Mouse (Mus musculus) neural tube, embryonic 14.5 days (tissue): ENCODE measurements around the gene Wfikkn2. TPM values are rescaled to one million over a fixed set of nuclear protein-coding genes. Genes with fewer than 3 reads are reported as not detected.

ENCODE experiments used
- ATAC-seq: fragments of 200-750 bp; cut with Nextera tagmentation; 2 replicates; pipeline ENCODE4 v1.8.0; 2017; ENCODE audit warnings: low read depth, mild to moderate bottlenecking, moderate TSS enrichment, moderate library complexity
- H3K27ac ChIP-seq: fragments of 300-500 bp; sonication (generic); 2 replicates; pipeline ENCODE4 v1.5.1; 2014; ENCODE audit warnings: low read depth, mild to moderate bottlenecking, control low read depth, low read length, moderate library complexity, mixed read lengths
- H3K27me3 ChIP-seq: fragments of 300-500 bp; sonication (generic); 2 replicates; pipeline ENCODE4 v1.6.1; 2014; ENCODE audit warnings: low read length; ENCODE audit not compliant: control insufficient read depth, insufficient read depth
- H3K36me3 ChIP-seq: fragments of 300-500 bp; sonication (generic); 2 replicates; pipeline ENCODE4 v1.6.1; 2014; ENCODE audit warnings: low read length, mixed read lengths; ENCODE audit not compliant: control insufficient read depth, insufficient read depth
- H3K4me1 ChIP-seq: fragments of 300-500 bp; sonication (generic); 2 replicates; pipeline ENCODE4 v1.6.1; 2014; ENCODE audit warnings: low read length; ENCODE audit not compliant: control insufficient read depth, insufficient read depth
- H3K4me2 ChIP-seq: fragments of 300-500 bp; sonication (generic); 2 replicates; pipeline ENCODE4 v1.6.1; 2014; ENCODE audit warnings: mild to moderate bottlenecking, low read depth, low read length, control low read depth
- H3K4me3 ChIP-seq: fragments of 300-500 bp; sonication (generic); 2 replicates; pipeline ENCODE4 v1.5.1; 2014; ENCODE audit warnings: low read depth, low read length, control low read depth, mixed read lengths
- H3K9ac ChIP-seq: fragments of 300-500 bp; sonication (generic); replicated peaks from 2 replicates; pipeline ENCODE4 v1.6.1; 2014; ENCODE audit warnings: low read depth, mild to moderate bottlenecking, control low read depth, low read length, mixed read lengths
- H3K9me3 ChIP-seq: fragments of 300-500 bp; sonication (generic); 2 replicates; pipeline ENCODE4 v1.6.1; 2016; ENCODE audit warnings: low read length; ENCODE audit not compliant: control insufficient read depth
- WGBS: fragments of 180-500 bp; shearing (Covaris S2); extraction: QIAGEN DNeasy Blood & Tissue Kit; methylation state at CpG from one replicate; pipeline ENCODE4 v1.1.7; 2014; 5-methylcytosine and 5-hydroxymethylcytosine counted together
- polyA plus RNA-seq: library from polyadenylated mRNA; unstranded; fragments of >200 nt; fragmentation: Nextera tagmentation; extraction: Ambion mirVana; gene quantifications from 2 replicates; pipeline ENCODE4 v1.2.1, GENCODE M21; 2014

Wfikkn2 gene
- polyA plus RNA-seq, 1 experiment from 2014 or later: 0.24 TPM

DNA sequence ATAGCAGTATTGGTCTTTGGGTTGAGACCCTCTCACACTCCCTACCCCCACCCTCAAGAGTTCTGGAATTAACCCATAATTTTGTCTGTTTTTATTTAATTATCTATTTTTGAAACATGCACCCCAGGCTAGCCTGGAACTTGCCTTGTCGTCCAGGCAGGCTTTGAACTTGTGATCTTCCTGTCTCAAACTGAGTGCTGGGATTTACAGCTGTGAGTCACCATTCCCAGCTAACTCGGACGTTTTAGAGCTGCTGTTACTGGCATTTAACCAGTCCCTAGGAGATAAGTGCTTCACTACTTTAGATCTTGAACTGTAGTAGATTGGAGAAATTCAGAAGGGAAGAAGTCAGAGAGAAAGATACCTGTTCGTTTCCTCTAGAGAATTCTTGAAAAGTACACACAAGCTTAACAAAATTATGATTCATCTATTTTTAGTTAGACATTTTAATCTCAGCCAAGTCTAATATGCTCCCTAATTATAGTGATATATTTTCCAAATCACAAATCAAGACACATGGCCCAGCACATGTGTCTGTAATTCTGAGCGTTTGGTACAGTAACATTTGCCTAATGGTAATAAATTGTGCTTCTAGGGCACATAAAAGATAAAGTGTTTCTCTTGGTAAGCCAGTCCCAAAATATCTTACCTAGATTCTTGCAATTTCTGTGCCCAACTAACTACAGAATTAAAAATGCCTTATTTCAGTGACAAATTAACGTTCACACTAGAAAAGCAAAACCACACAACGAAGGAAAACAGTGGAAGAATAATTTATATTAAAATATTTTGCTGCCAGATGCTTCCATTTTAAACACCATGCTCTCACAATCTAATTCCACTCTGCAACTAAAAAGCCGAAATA, 36.8 kb downstream of the Wfikkn2 start:
- peaks cover 4% of the 10 kb centered on the region; the same call in 1 of the 2 replicates for H3K36me3 ChIP-seq
- peak overlapping the region; percentile 97 for H3K27ac ChIP-seq
- no peaks in the 10 kb centered on the region for H3K9me3 ChIP-seq
- peak overlapping the region; percentile 66 for H3K4me2 ChIP-seq
- H3K4me1 ChIP-seq: peaks cover 11% of the 10 kb centered on the region
- 43% methylated on average over 8 of the region's 8 CpGs for WGBS
- H3K9ac ChIP-seq: no peak overlapping the region
- H3K27me3 ChIP-seq: no peaks in the 10 kb centered on the region
- peak overlapping the region; percentile 38; the same call in 1 of the 2 replicates for H3K4me3 ChIP-seq
- no peak for ATAC-seq

DNA sequence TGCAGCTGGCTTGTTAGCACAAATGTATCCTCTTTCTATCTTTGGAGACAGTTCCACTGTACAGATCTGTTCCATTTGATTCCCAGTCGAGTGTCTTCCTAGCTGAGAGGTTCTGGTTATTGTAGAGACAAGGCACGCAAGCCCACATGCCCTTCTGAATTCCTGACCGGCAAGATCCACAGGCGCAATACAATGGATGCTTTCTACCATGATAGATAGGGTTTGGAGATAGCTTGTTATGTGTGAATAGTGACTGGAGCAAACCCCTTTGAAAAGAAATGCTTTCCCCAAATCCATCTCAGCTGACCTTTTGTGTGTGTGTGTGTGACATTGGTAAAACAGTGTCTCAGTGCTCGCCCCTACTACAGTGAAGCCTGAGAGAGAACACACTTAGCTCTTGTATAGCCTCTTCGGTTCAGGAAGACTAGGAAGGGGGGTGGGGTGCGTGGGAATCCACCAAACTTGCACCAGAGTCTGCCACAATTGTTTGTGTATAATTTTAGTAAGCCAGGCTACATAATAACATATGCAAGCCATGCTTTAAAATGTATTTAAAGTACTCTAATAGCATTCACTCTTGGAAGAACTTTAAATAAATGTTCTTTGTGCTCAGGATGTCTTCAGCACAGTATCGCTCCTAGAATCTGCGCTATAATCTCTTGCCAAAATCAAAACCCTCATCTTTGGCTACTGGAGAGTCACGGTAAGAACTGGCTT, 39.2 kb downstream of the Wfikkn2 start:
- Histone ChIP-seq H3K4me2 (no peak overlapping the region), H3K27ac (no peak overlapping the region), H3K9me3 (no peaks in the 10 kb centered on the region), H3K27me3 (no peaks in the 10 kb centered on the region), H3K4me1 (no peaks in the 10 kb centered on the region), H3K9ac (no peak overlapping the region), H3K36me3 (no peaks in the 10 kb centered on the region), H3K4me3 (no peak overlapping the region)
- 46% methylated on average over 10 of the region's 10 CpGs for WGBS
- ATAC-seq: no peak

DNA sequence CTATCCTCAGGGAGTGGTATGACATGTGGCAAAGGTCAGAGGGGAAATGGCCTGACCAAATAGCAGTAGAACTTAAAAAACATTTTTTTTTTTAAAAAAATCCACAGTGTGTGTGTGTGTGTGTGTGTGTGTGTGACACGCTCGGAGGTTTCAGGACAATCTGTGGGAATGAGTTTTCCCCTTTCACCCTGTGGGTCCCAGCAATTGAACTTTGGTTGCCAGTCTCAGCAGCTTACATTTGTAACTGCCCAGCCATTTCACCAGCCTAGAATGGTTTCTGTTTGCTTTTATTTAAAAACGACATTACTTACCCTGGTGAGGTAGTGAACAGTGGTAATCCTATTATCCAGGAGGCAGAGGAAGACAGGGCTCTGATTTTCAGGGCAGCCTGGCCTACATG, 42.7 kb downstream of the Wfikkn2 start:
- Histone ChIP-seq H3K27me3 (no peaks in the 10 kb centered on the region), H3K9me3 (no peaks in the 10 kb centered on the region), H3K27ac (no peak overlapping the region), H3K4me3 (no peak overlapping the region), H3K4me1 (no peaks in the 10 kb centered on the region), H3K4me2 (no peak overlapping the region), H3K9ac (no peak overlapping the region), H3K36me3 (no peaks in the 10 kb centered on the region)
- no peak for ATAC-seq
- 73% methylated on average over 3 of the region's 3 CpGs for WGBS

DNA sequence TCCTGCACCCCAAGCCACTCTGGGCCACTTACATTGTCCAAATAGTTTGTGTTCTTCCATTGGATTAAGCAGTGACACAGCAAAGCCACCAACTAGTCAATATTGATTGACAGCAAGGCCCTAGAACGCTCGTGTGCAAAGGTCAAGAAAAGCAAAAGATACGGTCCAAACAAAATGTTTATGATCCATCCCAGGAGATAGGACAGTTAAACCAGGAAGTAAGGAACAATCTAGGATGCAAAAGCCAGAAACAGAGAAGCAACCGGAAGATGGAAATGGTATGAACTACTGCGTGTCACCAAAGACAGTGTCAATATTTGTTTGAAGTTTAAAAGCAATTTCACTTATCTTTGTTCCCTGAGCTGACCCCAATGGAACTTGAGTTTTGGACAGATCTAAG, 43.7 kb downstream of the Wfikkn2 start:
- H3K36me3 ChIP-seq: no peaks in the 10 kb centered on the region
- H3K4me2 ChIP-seq: no peak overlapping the region
- no peak overlapping the region for H3K27ac ChIP-seq
- H3K4me3 ChIP-seq: no peak overlapping the region
- no peaks in the 10 kb centered on the region for H3K9me3 ChIP-seq
- H3K9ac ChIP-seq: no peak overlapping the region
- no peaks in the 10 kb centered on the region for H3K4me1 ChIP-seq
- ATAC-seq: no peak
- H3K27me3 ChIP-seq: no peaks in the 10 kb centered on the region
- 92% methylated on average over 5 of the region's 5 CpGs for WGBS

DNA sequence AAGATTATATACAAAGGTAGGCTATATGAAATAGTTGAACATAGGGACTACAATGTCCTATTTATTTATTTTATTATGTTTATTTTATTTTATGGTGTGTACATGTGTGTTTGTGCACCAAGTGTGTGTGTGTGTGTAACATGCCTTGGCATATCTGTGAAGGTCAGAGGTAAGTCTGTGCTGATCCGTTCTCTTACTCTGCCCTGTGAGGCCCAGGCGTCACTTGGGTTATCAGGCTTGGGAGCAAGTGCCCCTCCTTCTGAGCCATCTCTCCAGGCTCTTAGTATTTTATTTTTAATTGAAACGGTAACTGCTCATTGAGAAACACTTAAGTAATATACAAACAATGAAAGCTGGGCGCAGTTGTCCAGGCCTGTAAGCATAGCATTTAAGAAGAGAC, 45.4 kb downstream of the Wfikkn2 start:
- H3K36me3 ChIP-seq: no peaks in the 10 kb centered on the region
- no peak overlapping the region for H3K9ac ChIP-seq
- H3K4me2 ChIP-seq: no peak overlapping the region
- no peaks in the 10 kb centered on the region for H3K4me1 ChIP-seq
- 85% methylated on average over 4 of the region's 4 CpGs for WGBS
- no peak overlapping the region for H3K4me3 ChIP-seq
- ATAC-seq: no peak
- no peaks in the 10 kb centered on the region for H3K9me3 ChIP-seq
- no peak overlapping the region for H3K27ac ChIP-seq
- H3K27me3 ChIP-seq: no peaks in the 10 kb centered on the region

DNA sequence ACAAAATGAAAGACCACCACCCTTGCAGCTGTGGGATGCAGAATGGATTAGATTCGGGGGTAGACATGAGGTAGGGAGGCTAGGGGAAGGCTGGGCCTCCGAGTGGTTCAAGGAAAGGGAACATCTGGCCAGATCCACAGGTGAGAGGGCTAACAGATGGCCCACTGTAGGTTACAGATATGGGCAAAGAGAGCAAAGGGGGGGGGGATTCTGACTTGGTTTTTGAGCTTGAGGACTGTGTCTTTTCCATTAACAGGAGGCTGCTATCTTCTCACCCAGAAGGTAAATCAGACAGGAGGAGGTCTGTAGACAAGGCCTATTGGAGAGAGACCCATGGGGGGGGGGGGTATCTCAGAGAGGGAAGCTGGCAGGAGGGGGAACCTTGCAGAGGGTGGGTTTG, 46.0 kb downstream of the Wfikkn2 start:
- H3K36me3 ChIP-seq: no peaks in the 10 kb centered on the region
- no peaks in the 10 kb centered on the region for H3K27me3 ChIP-seq
- no peak overlapping the region for H3K4me2 ChIP-seq
- no peak for ATAC-seq
- no peaks in the 10 kb centered on the region for H3K9me3 ChIP-seq
- no peak overlapping the region for H3K9ac ChIP-seq
- no peak overlapping the region for H3K4me3 ChIP-seq
- no peaks in the 10 kb centered on the region for H3K4me1 ChIP-seq
- WGBS: 78% methylated on average over 2 of the region's 2 CpGs
- H3K27ac ChIP-seq: no peak overlapping the region

DNA sequence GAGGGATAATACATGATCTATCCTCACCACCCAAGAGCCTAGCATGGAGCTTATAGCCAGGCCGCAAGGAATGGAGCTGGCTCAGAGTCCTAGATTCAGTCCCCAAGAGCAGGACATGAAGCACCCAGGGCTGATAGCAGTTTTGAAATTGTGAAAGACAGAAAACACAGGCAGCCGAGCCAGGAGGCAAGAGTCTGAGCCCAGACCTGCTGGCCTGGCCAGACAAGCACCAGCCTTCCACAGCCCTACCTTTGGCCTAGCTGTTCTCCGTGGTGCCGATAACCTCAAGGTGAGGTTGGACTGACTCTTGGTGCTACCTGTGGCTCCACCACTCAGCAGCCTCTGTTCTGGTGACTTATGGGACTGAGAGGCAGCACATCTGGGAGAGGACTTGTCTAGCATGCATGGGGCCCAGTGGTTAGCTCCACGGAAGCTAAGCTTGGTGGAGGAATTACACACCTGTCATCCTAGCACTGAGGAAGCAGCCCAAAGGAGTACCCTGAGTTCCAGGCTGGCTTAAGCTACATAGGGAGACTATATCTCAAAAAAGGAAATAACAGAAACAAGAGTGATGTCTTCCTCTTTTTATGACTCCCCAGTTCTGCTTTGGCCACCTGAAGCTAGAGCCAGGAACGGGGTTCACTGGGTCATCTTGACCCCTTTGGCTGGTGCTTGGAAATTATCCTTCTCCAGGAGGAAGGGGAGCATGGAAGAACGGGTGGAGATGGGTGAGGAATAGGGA, 47.2 kb downstream of the Wfikkn2 start:
- ATAC-seq: no peak
- Histone ChIP-seq H3K27ac (no peak overlapping the region), H3K4me2 (no peak overlapping the region), H3K27me3 (no peaks in the 10 kb centered on the region), H3K4me1 (no peaks in the 10 kb centered on the region), H3K9ac (no peak overlapping the region), H3K9me3 (no peaks in the 10 kb centered on the region), H3K4me3 (no peak overlapping the region), H3K36me3 (no peaks in the 10 kb centered on the region)
- WGBS: 87% methylated on average over 7 of the region's 7 CpGs

DNA sequence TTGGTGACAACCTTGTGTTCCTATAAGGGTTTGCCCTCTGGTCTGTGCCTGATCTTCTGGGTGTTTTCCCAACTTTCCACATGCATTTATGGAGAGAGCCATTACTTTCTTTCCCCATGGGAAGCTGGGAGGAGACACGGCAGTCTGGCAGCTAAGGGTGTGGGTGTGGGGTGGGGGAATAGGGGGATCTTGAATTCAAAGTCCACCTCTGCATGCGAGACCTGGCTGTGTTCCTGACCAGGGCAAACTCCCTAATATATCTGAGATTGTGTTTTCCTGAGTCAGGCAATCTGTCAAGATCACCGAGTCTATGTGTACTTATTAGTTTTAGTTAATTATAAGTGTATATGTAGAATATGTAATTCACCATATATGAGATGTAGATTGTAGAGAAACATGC, 49.5 kb downstream of the Wfikkn2 start:
- ATAC-seq: no peak
- no peaks in the 10 kb centered on the region for H3K4me1 ChIP-seq
- WGBS: 86% methylated on average over 3 of the region's 3 CpGs

DNA sequence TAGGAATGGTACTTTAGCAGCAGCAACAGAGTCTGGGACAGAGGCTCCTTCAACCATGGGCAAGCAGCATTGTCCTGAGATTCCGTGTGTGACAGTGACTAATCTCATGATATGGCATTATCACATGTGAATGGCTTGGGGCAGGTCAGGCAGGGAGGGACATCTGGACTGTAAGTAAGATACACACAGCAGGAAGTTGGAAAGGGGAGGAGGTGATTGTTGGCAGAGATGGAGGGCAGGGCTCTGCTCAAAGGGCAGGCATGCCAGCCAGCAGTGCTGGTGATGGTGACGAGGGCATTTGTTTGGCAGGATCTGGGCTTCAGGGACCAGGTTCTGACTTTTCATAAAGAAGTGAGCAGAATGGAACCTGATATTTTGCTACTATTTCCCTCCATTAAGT, 52.7 kb downstream of the Wfikkn2 start:
- Histone ChIP-seq H3K4me3 (no peak overlapping the region), H3K27ac (no peak overlapping the region), H3K4me1 (no peaks in the 10 kb centered on the region), H3K9me3 (no peaks in the 10 kb centered on the region), H3K9ac (no peak overlapping the region), H3K4me2 (no peak overlapping the region), H3K36me3 (no peaks in the 10 kb centered on the region), H3K27me3 (no peaks in the 10 kb centered on the region)
- 74% methylated on average over 2 of the region's 2 CpGs for WGBS
- ATAC-seq: no peak

More for the DNA sequence above, 49.5 kb downstream of the Wfikkn2 start:
- no peak overlapping the region for H3K4me3 ChIP-seq
- H3K4me2 ChIP-seq: no peak overlapping the region
- no peaks in the 10 kb centered on the region for H3K36me3 ChIP-seq
- H3K27me3 ChIP-seq: no peaks in the 10 kb centered on the region
- no peak overlapping the region for H3K27ac ChIP-seq
- H3K9me3 ChIP-seq: no peaks in the 10 kb centered on the region
- H3K9ac ChIP-seq: no peak overlapping the region
